Mouse (Mus musculus) C2C12 (cell line): ENCODE results near the gene Il31ra.

Experiments used
- CEBPB ChIP-seq: IDR thresholded peaks from one replicate; pipeline ENCODE4 v1.6.1; 2011; ENCODE audit warnings: low read depth, mild to moderate bottlenecking, control low read depth, moderate library complexity
- CTCF ChIP-seq: IDR thresholded peaks from one replicate; pipeline ENCODE4 v1.5.1; 2011; ENCODE audit not compliant: control insufficient read depth, insufficient read depth, insufficient read length
- FOSL1 ChIP-seq: IDR thresholded peaks from one replicate; pipeline ENCODE4 v1.8.0; 2011; ENCODE audit warnings: mild to moderate bottlenecking, low read length; ENCODE audit not compliant: poor library complexity, insufficient read depth, severe bottlenecking
- MAX ChIP-seq: IDR thresholded peaks from one replicate; pipeline ENCODE4 v1.6.1; 2011; ENCODE audit warnings: mild to moderate bottlenecking, control low read depth
- MYOD1 ChIP-seq: IDR thresholded peaks from one replicate; pipeline ENCODE4 v1.6.1; 2011; ENCODE audit warnings: low read depth; ENCODE audit not compliant: control insufficient read depth, insufficient read length
- MYOG ChIP-seq: IDR thresholded peaks from one replicate; pipeline ENCODE4 v1.6.1; 2011; ENCODE audit not compliant: control insufficient read depth, insufficient read length; ENCODE audit errors: extremely low read depth
- USF1 ChIP-seq: IDR thresholded peaks from one replicate; pipeline ENCODE4 v1.6.1; 2011; ENCODE audit warnings: low read depth, mild to moderate bottlenecking, control low read depth, moderate library complexity

- TF ChIP-seq MAX: no peak
- no peak for TF ChIP-seq CTCF
- no peak for TF ChIP-seq MYOD1
- TF ChIP-seq MYOG: no peak
- TF ChIP-seq USF1: no peak
- no peak for TF ChIP-seq FOSL1
- no peak for TF ChIP-seq CEBPB
Measured at GRCm38 (mm10) chr13:112536611-112537010, 57.5 kb downstream of the Il31ra start.
